Mouse (Mus musculus) ES-E14 (cell line): ENCODE measurements around the gene Mipol1. TPM values are rescaled to one million over a fixed set of nuclear protein-coding genes. Genes with fewer than 3 reads are reported as not detected.

ENCODE experiments used
- DNase-seq: peaks from one replicate; pipeline ENCODE4 v3.0.0-alpha.2; 2013; ENCODE audit warnings: low read depth, low spot score
- H3K27ac ChIP-seq: 2 replicates; pipeline ENCODE4 v1.5.1; 2012; ENCODE audit warnings: low read depth, mild to moderate bottlenecking, low read length, moderate library complexity, mixed read lengths; ENCODE audit not compliant: poor library complexity, insufficient read depth, severe bottlenecking
- H3K36me3 ChIP-seq: 2 replicates; pipeline ENCODE4 v1.6.1; 2012; ENCODE audit warnings: mild to moderate bottlenecking, low read length, moderate library complexity, mixed read lengths; ENCODE audit not compliant: control insufficient read depth, poor library complexity, insufficient read depth, severe bottlenecking
- H3K4me1 ChIP-seq, 2 experiments: fragments of 150-350 bp in 1 of 2; sonication (generic) in 1 of 2; 2 replicates each; pipeline ENCODE4 v1.6.1; 2012; ENCODE audit warnings: low read length in 2 of 2, mild to moderate bottlenecking in 1 of 2, mixed read lengths in 1 of 2; ENCODE audit not compliant: control insufficient read depth in 2 of 2, insufficient read depth in 2 of 2, poor library complexity in 1 of 2
- H3K4me3 ChIP-seq, 2 experiments: fragments of 150-350 bp in 1 of 2; sonication (generic) in 1 of 2; 2 replicates each; pipeline ENCODE4 v1.5.1; 2012; ENCODE audit warnings: low read length in 2 of 2, low read depth in 1 of 2, mild to moderate bottlenecking in 1 of 2, mixed read lengths in 1 of 2; ENCODE audit not compliant: insufficient read depth in 1 of 2, poor library complexity in 1 of 2, severe bottlenecking in 1 of 2
- H3K9ac ChIP-seq: 2 replicates; pipeline ENCODE4 v1.6.1; 2012; ENCODE audit warnings: low read depth, mild to moderate bottlenecking, low read length, mixed read lengths; ENCODE audit not compliant: poor library complexity, insufficient read depth, severe bottlenecking
- H3K9me3 ChIP-seq: fragments of 150-350 bp; sonication (generic); 2 replicates; pipeline ENCODE4 v1.6.1; 2012; ENCODE audit warnings: low read depth, mild to moderate bottlenecking, low read length; ENCODE audit not compliant: control insufficient read depth, insufficient read depth
- CHD2 ChIP-seq: IDR thresholded peaks from 2 replicates; pipeline ENCODE4 v1.6.1; 2014; ENCODE audit warnings: mild to moderate bottlenecking, low read depth, low read length, inconsistent platforms
- HCFC1 ChIP-seq: IDR thresholded peaks from 2 replicates; pipeline ENCODE4 v1.6.1; 2012; ENCODE audit warnings: low read length, inconsistent platforms, borderline replicate concordance; ENCODE audit not compliant: insufficient read depth
- MAFK ChIP-seq: IDR thresholded peaks from 2 replicates; pipeline ENCODE4 v1.6.1; 2014; ENCODE audit warnings: mild to moderate bottlenecking, low read depth, low read length, inconsistent platforms; ENCODE audit not compliant: insufficient read depth
- ZC3H11A ChIP-seq: IDR thresholded peaks from 2 replicates; pipeline ENCODE4 v1.6.1; 2012; ENCODE audit warnings: low read depth, mild to moderate bottlenecking, inconsistent platforms, low read length, borderline replicate concordance
- ZNF384 ChIP-seq: IDR thresholded peaks from 2 replicates; pipeline ENCODE4 v1.6.1; 2012; ENCODE audit warnings: low read depth, low read length, inconsistent platforms
- in situ Hi-C, 2 experiments: fragments of 600-800 bp; cut with MboI; formaldehyde crosslinking; loops; one replicate each; pipeline ENCODE4 v1.15.1; 2025; ENCODE audit warnings: low sequenced_read_pairs in 2 of 2, inconsistent platforms in 1 of 2; ENCODE audit not compliant: unreplicated experiment in 2 of 2
- total RNA-seq: library from RNA; depleted of rRNA; stranded (reverse); fragments of 300-350 nt; gene quantifications from 2 replicates; pipeline ENCODE4 v1.2.3, GENCODE M21; 2012

Mipol1 gene
- total RNA-seq, 1 experiment: 8.2 TPM

- no peaks in the 10 kb centered on the region for H3K36me3 ChIP-seq
- no peak overlapping the region for H3K9ac ChIP-seq
- H3K9me3 ChIP-seq: no peaks in the 10 kb centered on the region
- no peak for DNase-seq
- no peak overlapping the region for H3K4me3 ChIP-seq
- no peaks in the 10 kb centered on the region for H3K4me1 ChIP-seq
- H3K27ac ChIP-seq: no peak overlapping the region
- in situ Hi-C loops: no loop called here
- TF ChIP-seq CHD2: no peak
- no peak for TF ChIP-seq HCFC1
- TF ChIP-seq MAFK: no peak
- TF ChIP-seq ZC3H11A: no peak
- TF ChIP-seq ZNF384: no peak
Measured at GRCm38 (mm10) chr12:57528335-57528734, 298.1 kb downstream of the Mipol1 start.

GRCm38 (mm10) chr12:57530474-57530873 is 300.2 kb downstream of the Mipol1 start:
- H3K4me3 ChIP-seq: no peak overlapping the region
- TF ChIP-seq CHD2: no peak
- no peak for TF ChIP-seq MAFK
- no peak for TF ChIP-seq ZC3H11A
- no peak for TF ChIP-seq HCFC1
- DNase-seq: no peak

GRCm38 (mm10) chr12:57534517-57534878 is 304.3 kb downstream of the Mipol1 start:
- Histone ChIP-seq H3K4me1 (peaks cover 0 to 3% of the 10 kb centered on the region in 2 experiments; a peak in 1 of 4 replicates), H3K36me3 (no peaks in the 10 kb centered on the region), H3K9ac (no peak overlapping the region), H3K9me3 (no peaks in the 10 kb centered on the region), H3K4me3 (peak overlapping the region in 1 of 2 experiments; percentile 56; a peak in 2 of 4 replicates), H3K27ac (no peak overlapping the region)
- TF ChIP-seq HCFC1 (no peak), ZC3H11A (no peak), CHD2 (no peak), MAFK (no peak), ZNF384 (no peak)
- in situ Hi-C loops: no loop called here
- DNase-seq: no peak

More at GRCm38 (mm10) chr12:57530474-57530873, 300.2 kb downstream of the Mipol1 start:
- H3K9me3 ChIP-seq: no peaks in the 10 kb centered on the region
- in situ Hi-C loops: no loop called here
- no peak overlapping the region for H3K9ac ChIP-seq
- H3K27ac ChIP-seq: no peak overlapping the region
- no peaks in the 10 kb centered on the region; a peak in 1 of 4 replicates for H3K4me1 ChIP-seq
- H3K36me3 ChIP-seq: no peaks in the 10 kb centered on the region

- TF ChIP-seq ZNF384 (0 out of 2 replicates have a peak, but pooled peaks have one; percentile 3), CHD2 (no peak)
- in situ Hi-C loops: loop anchor here (5.0 kb wide), 2 partner anchors 843 to 998 kb away; partner anchors contain the start of genes Nkx2-1 (in 1 of the 2) and Pax9 (in 1 of the 2)
Measured at GRCm38 (mm10) chr12:57534879-57535611, 304.8 kb downstream of the Mipol1 start.

More at GRCm38 (mm10) chr12:57534879-57535611, 304.8 kb downstream of the Mipol1 start:
- DNase-seq: no peak
- Histone ChIP-seq H3K9ac (no peak overlapping the region), H3K27ac (no peak overlapping the region), H3K9me3 (no peaks in the 10 kb centered on the region), H3K36me3 (no peaks in the 10 kb centered on the region), H3K4me3 (peak overlapping the region; percentile 26 to 56; a peak in 3 of 4 replicates), H3K4me1 (peaks cover 0 to 3% of the 10 kb centered on the region in 2 experiments; a peak in 1 of 4 replicates)
